Mouse (Mus musculus) myocyte (in vitro differentiated cells): ENCODE measurements around the gene Pth. TPM values are rescaled to one million over a fixed set of nuclear protein-coding genes. Genes with fewer than 3 reads are reported as not detected.

Experiments
- H3K27me3 ChIP-seq: one replicate; pipeline ENCODE4 v1.6.1; 2011; ENCODE audit not compliant: control insufficient read depth, insufficient read depth, insufficient read length
- H3K36me3 ChIP-seq: one replicate; pipeline ENCODE4 v1.6.1; 2011; ENCODE audit not compliant: control insufficient read depth, insufficient read depth
- H3K4me2 ChIP-seq: one replicate; pipeline ENCODE4 v1.6.1; 2011; ENCODE audit warnings: low read depth, control low read depth
- H3K4me3 ChIP-seq: one replicate; pipeline ENCODE4 v1.5.1; 2011; ENCODE audit warnings: mild to moderate bottlenecking, control low read depth, moderate library complexity
- H3K79me2 ChIP-seq: one replicate; pipeline ENCODE4 v1.6.1; 2011; ENCODE audit not compliant: control insufficient read depth, insufficient read depth
- H3ac ChIP-seq: one replicate; pipeline ENCODE4 v1.6.1; 2011; ENCODE audit not compliant: control insufficient read depth, insufficient read length
- CEBPB ChIP-seq: IDR thresholded peaks from 2 replicates; pipeline ENCODE4 v1.6.1; 2011; ENCODE audit warnings: mild to moderate bottlenecking, moderate library complexity; ENCODE audit not compliant: poor library complexity, insufficient read depth, severe bottlenecking
- E2F4 ChIP-seq: IDR thresholded peaks from one replicate; pipeline ENCODE4 v1.6.1; 2011; ENCODE audit warnings: mild to moderate bottlenecking, control low read depth, moderate library complexity; ENCODE audit not compliant: insufficient read depth
- MAX ChIP-seq: IDR thresholded peaks from one replicate; pipeline ENCODE4 v1.6.1; 2011; ENCODE audit warnings: low read depth, mild to moderate bottlenecking, control low read depth
- MYOD1 ChIP-seq, 3 experiments: IDR thresholded peaks; one replicate each; pipeline ENCODE4 v1.6.1; 2011; ENCODE audit warnings: control low read depth in 2 of 3, low read depth in 2 of 3, mild to moderate bottlenecking in 2 of 3, moderate library complexity in 1 of 3; ENCODE audit not compliant: insufficient read length in 2 of 3, control insufficient read depth in 1 of 3
- MYOG ChIP-seq, 3 experiments: IDR thresholded peaks; one replicate each; pipeline ENCODE4 v1.6.1; 2011; ENCODE audit warnings: control low read depth in 2 of 3, low read depth in 2 of 3, mild to moderate bottlenecking in 2 of 3; ENCODE audit not compliant: insufficient read length in 2 of 3, control insufficient read depth in 1 of 3, insufficient read depth in 1 of 3
- POLR2A ChIP-seq: IDR thresholded peaks from one replicate; pipeline ENCODE4 v1.6.1; 2011; ENCODE audit warnings: low read depth, mild to moderate bottlenecking, control low read depth, moderate library complexity; ENCODE audit not compliant: insufficient read length
- POLR2AphosphoS2 ChIP-seq: IDR thresholded peaks from one replicate; pipeline ENCODE4 v1.6.1; 2011; ENCODE audit warnings: low read depth, control low read depth; ENCODE audit not compliant: insufficient read length
- REST ChIP-seq: IDR thresholded peaks from one replicate; pipeline ENCODE4 v1.6.1; 2011; ENCODE audit warnings: mild to moderate bottlenecking, control low read depth, moderate library complexity; ENCODE audit not compliant: insufficient read depth, insufficient read length
- SRF ChIP-seq: IDR thresholded peaks from one replicate; pipeline ENCODE4 v1.6.1; 2011; ENCODE audit warnings: low read depth; ENCODE audit not compliant: control insufficient read depth, insufficient read length
- TCF12 ChIP-seq: IDR thresholded peaks from one replicate; pipeline ENCODE4 v1.6.1; 2011; ENCODE audit warnings: mild to moderate bottlenecking, control low read depth; ENCODE audit not compliant: poor library complexity, insufficient read depth, severe bottlenecking
- TCF3 ChIP-seq: IDR thresholded peaks from one replicate; pipeline ENCODE4 v1.6.1; 2011; ENCODE audit warnings: low read depth, control low read depth; ENCODE audit not compliant: insufficient read length
- USF1 ChIP-seq: IDR thresholded peaks from one replicate; pipeline ENCODE4 v1.6.1; 2011; ENCODE audit warnings: low read depth, mild to moderate bottlenecking, control low read depth, moderate library complexity
- polyA plus RNA-seq: library from polyadenylated mRNA; unstranded; fragments of >200 nt; fragmentation: generic; extraction: Trizol; gene quantifications from one replicate; pipeline ENCODE4 v1.2.1, GENCODE M21; 2012; ENCODE audit warnings: missing spikeins

Gene Pth
- polyA plus RNA-seq, 1 experiment: not detected

GRCm38 (mm10) chr7:113398083-113398482, 9.7 kb upstream of the Pth start:
- Histone ChIP-seq H3K4me3 (no peak overlapping the region), H3K4me2 (no peak overlapping the region), H3K79me2 (no peaks in the 10 kb centered on the region), H3ac (no peak overlapping the region), H3K36me3 (no peaks in the 10 kb centered on the region), H3K27me3 (no peaks in the 10 kb centered on the region)
- no peak for TF ChIP-seq SRF
- no peak for TF ChIP-seq POLR2A
- TF ChIP-seq USF1: no peak
- TF ChIP-seq MAX: no peak
- TF ChIP-seq POLR2AphosphoS2: no peak
- no peak for TF ChIP-seq MYOG (IDR thresholded peaks at IDR 0.05; ENCODE audit: control insufficient read depth in 1 of 3, insufficient read depth in 1 of 3, insufficient read length in 2 of 3, low read depth in 2 of 3)
- no peak for TF ChIP-seq MYOD1 (IDR thresholded peaks at IDR 0.05; ENCODE audit: control insufficient read depth in 1 of 3, insufficient read length in 2 of 3, low read depth in 2 of 3)
- TF ChIP-seq TCF3: no peak
- TF ChIP-seq CEBPB: no peak
- no peak for TF ChIP-seq TCF12

GRCm38 (mm10) chr7:113396661-113397060, 8.3 kb upstream of the Pth start:
- no peak overlapping the region for H3K4me3 ChIP-seq
- no peaks in the 10 kb centered on the region for H3K36me3 ChIP-seq
- no peaks in the 10 kb centered on the region for H3K79me2 ChIP-seq
- H3K4me2 ChIP-seq: no peak overlapping the region
- no peaks in the 10 kb centered on the region for H3K27me3 ChIP-seq
- TF ChIP-seq MAX: no peak
- TF ChIP-seq POLR2AphosphoS2: no peak
- no peak for TF ChIP-seq TCF12
- TF ChIP-seq USF1: no peak
- TF ChIP-seq TCF3: no peak
- no peak for TF ChIP-seq REST
- TF ChIP-seq SRF: no peak
- no peak for TF ChIP-seq CEBPB
- TF ChIP-seq POLR2A: no peak
- no peak for TF ChIP-seq E2F4
- no peak for TF ChIP-seq MYOG (IDR thresholded peaks at IDR 0.05; ENCODE audit: control insufficient read depth in 1 of 3, insufficient read depth in 1 of 3, insufficient read length in 2 of 3, low read depth in 2 of 3)
- TF ChIP-seq MYOD1 (IDR thresholded peaks at IDR 0.05; ENCODE audit: control insufficient read depth in 1 of 3, insufficient read length in 2 of 3, low read depth in 2 of 3): no peak
- no peak overlapping the region for H3ac ChIP-seq

- Histone ChIP-seq H3K4me3 (no peak overlapping the region), H3K79me2 (no peaks in the 10 kb centered on the region), H3K4me2 (no peak overlapping the region), H3K36me3 (no peaks in the 10 kb centered on the region), H3ac (no peak overlapping the region), H3K27me3 (no peaks in the 10 kb centered on the region)
- TF ChIP-seq TCF12 (no peak), SRF (no peak), TCF3 (no peak), USF1 (no peak), MYOD1 (IDR thresholded peaks at IDR 0.05; ENCODE audit: control insufficient read depth in 1 of 3, insufficient read length in 2 of 3, low read depth in 2 of 3) (no peak), CEBPB (no peak), POLR2AphosphoS2 (no peak)
Measured at GRCm38 (mm10) chr7:113391619-113392018, 3.2 kb upstream of the Pth start.

- H3ac ChIP-seq: no peak overlapping the region
- H3K79me2 ChIP-seq: no peaks in the 10 kb centered on the region
- H3K27me3 ChIP-seq: no peaks in the 10 kb centered on the region
- TF ChIP-seq TCF12 (no peak), E2F4 (no peak), CEBPB (no peak)
- H3K4me3 ChIP-seq: no peak overlapping the region
- peak overlapping the region; percentile 16 for H3K4me2 ChIP-seq
- H3K36me3 ChIP-seq: no peaks in the 10 kb centered on the region
Measured at GRCm38 (mm10) chr7:113377875-113378658, 10.3 kb downstream of the Pth start.

GRCm38 (mm10) chr7:113372682-113373081, 15.7 kb downstream of the Pth start:
- Histone ChIP-seq H3ac (no peak overlapping the region), H3K36me3 (no peaks in the 10 kb centered on the region), H3K4me3 (no peak overlapping the region), H3K4me2 (no peak overlapping the region), H3K27me3 (no peaks in the 10 kb centered on the region), H3K79me2 (peaks cover 10% of the 10 kb centered on the region)
- TF ChIP-seq TCF3 (no peak), USF1 (no peak), TCF12 (no peak), SRF (no peak), POLR2AphosphoS2 (no peak), MAX (no peak), MYOD1 (IDR thresholded peaks at IDR 0.05; ENCODE audit: control insufficient read depth in 1 of 3, insufficient read length in 2 of 3, low read depth in 2 of 3) (no peak), E2F4 (no peak), MYOG (IDR thresholded peaks at IDR 0.05; ENCODE audit: control insufficient read depth in 1 of 3, insufficient read depth in 1 of 3, insufficient read length in 2 of 3, low read depth in 2 of 3) (no peak), CEBPB (no peak), REST (no peak), POLR2A (no peak)
